Mouse (Mus musculus) neural tube, embryonic 11.5 days (tissue): Measurements from ENCODE around the gene Gm7971. TPM values are rescaled to one million over a fixed set of nuclear protein-coding genes. Genes with fewer than 3 reads are reported as not detected.
"Not testable (repeated sequence)": the region's sequence is repeated elsewhere in the genome, so short reads cannot be mapped to it uniquely, and the experiment has no call there.

Experiments used
- ATAC-seq: fragments of 200-750 bp; cut with Nextera tagmentation; 2 replicates; pipeline ENCODE4 v1.8.0; 2017; ENCODE audit warnings: moderate number of reproducible peaks, mild to moderate bottlenecking, moderate TSS enrichment, moderate library complexity; ENCODE audit not compliant: insufficient read depth, low FRiP score, low TSS enrichment
- DNase-seq: peaks from one replicate; pipeline ENCODE4 v3.0.0-alpha.2; 2015; ENCODE audit warnings: low spot score
- H3K27ac ChIP-seq: fragments of 300-500 bp; sonication (generic); 2 replicates; pipeline ENCODE4 v1.5.1; 2014; ENCODE audit warnings: low read depth, mild to moderate bottlenecking, low read length
- H3K27me3 ChIP-seq: fragments of 300-500 bp; sonication (generic); 2 replicates; pipeline ENCODE4 v1.6.1; 2014; ENCODE audit warnings: mild to moderate bottlenecking, low read length, mixed read lengths; ENCODE audit not compliant: control insufficient read depth, insufficient read depth
- H3K36me3 ChIP-seq: fragments of 300-500 bp; sonication (generic); 2 replicates; pipeline ENCODE4 v1.6.1; 2014; ENCODE audit warnings: mild to moderate bottlenecking, low read length, moderate library complexity, mixed read lengths; ENCODE audit not compliant: control insufficient read depth, insufficient read depth
- H3K4me1 ChIP-seq: fragments of 300-500 bp; sonication (generic); 2 replicates; pipeline ENCODE4 v1.6.1; 2014; ENCODE audit warnings: low read length, mixed read lengths; ENCODE audit not compliant: control insufficient read depth, insufficient read depth
- H3K4me2 ChIP-seq: fragments of 300-500 bp; sonication (generic); 2 replicates; pipeline ENCODE4 v1.6.1; 2014; ENCODE audit warnings: low read depth, mild to moderate bottlenecking, moderate library complexity
- H3K4me3 ChIP-seq: fragments of 300-500 bp; sonication (generic); 2 replicates; pipeline ENCODE4 v1.5.1; 2014; ENCODE audit warnings: low read depth, low read length
- H3K9ac ChIP-seq: fragments of 300-500 bp; sonication (generic); 2 replicates; pipeline ENCODE4 v1.6.1; 2014; ENCODE audit warnings: mild to moderate bottlenecking, low read length
- H3K9me3 ChIP-seq: fragments of 300-500 bp; sonication (generic); 2 replicates; pipeline ENCODE4 v1.6.1; 2016; ENCODE audit warnings: low read length; ENCODE audit not compliant: control insufficient read depth
- WGBS: fragments of 180-500 bp; shearing (Covaris S2); extraction: QIAGEN DNeasy Blood & Tissue Kit; methylation state at CpG from one replicate; pipeline ENCODE4 v1.1.7; 2014; 5-methylcytosine and 5-hydroxymethylcytosine counted together
- polyA plus RNA-seq: library from polyadenylated mRNA; unstranded; fragments of >200 nt; fragmentation: Nextera tagmentation; extraction: Ambion mirVana; gene quantifications from 2 replicates; pipeline ENCODE4 v1.2.1, GENCODE M21; 2014

The Gm7971 gene
- not detected in 2 replicates for polyA plus RNA-seq

DNA sequence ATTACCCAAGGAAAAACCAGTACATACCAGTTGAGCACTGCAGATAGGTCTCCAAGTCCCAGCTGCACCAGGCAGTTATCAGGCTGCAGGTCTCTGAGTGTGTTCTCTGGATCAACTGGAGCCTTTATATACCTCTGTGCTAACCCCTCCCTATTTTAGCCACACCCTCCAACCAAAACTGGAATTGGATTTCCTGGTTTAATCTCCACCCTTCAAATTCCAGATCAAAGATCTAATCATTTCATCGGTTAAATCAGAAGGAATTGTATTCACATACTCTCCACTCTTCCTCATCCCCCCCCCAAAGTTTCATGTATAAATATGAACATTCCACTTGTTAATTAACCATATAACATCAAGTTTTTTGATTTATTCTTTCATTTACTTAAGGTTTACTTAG is at the start of gene Gm7971:
Gene Gm7971, minus strand, starts transcription at position 101 of the 400 bp plus-strand sequence.
- not testable (repeated sequence) for DNase-seq, H3K4me3 ChIP-seq, H3K4me1 ChIP-seq, H3K9me3 ChIP-seq, H3K4me2 ChIP-seq, H3K27ac ChIP-seq, H3K36me3 ChIP-seq, ATAC-seq, H3K9ac ChIP-seq, H3K27me3 ChIP-seq
- WGBS, result no CpG with 5 or more reads among the region's 1 CpGs

Other genes with a start within 250 kb of the Gm7971 start
- not detected in 2 replicates for gene D5Ertd577e, start 138.1 kb downstream of the Gm7971 start, polyA plus RNA-seq
- gene Gm3286, start 84.1 kb downstream of the Gm7971 start, polyA plus RNA-seq, result not detected in 2 replicates
- gene Gm7978, start 141.3 kb upstream of the Gm7971 start, polyA plus RNA-seq, result not detected in 2 replicates
- gene Gm7982, start 147.1 kb upstream of the Gm7971 start, polyA plus RNA-seq, result not detected in 2 replicates
- gene E330014E10Rik, start 181.1 kb upstream of the Gm7971 start, polyA plus RNA-seq, result not detected in 2 replicates